Mouse (Mus musculus): ENCODE measurements around the gene Cacng5. TPM values are rescaled to one million over a fixed set of nuclear protein-coding genes. Genes with fewer than 3 reads are reported as not detected.
A peak's percentile ranks its signal among the peaks of the same experiment; 100 is the strongest.

Gene Cacng5
- polyA plus RNA-seq, 1 experiment from 2014 or later = 14.3 TPM

GRCm38 (mm10) chr11:107865128-107865527 is 49.7 kb downstream of the Cacng5 start:
- 14% methylated on average over 7 of the region's 7 CpGs for WGBS
- Histone ChIP-seq H3K4me1 (ENCODE audit: control insufficient read depth, insufficient read depth, low read depth, low read length) (peaks cover 13% of the 10 kb centered on the region), H3K4me3 (ENCODE audit: low read length) (no peak overlapping the region), H3K4me2 (ENCODE audit: low read length) (no peak overlapping the region), H3K27ac (ENCODE audit: low read depth, low read length) (no peak overlapping the region), H3K9ac (ENCODE audit: low read depth, low read length) (no peak overlapping the region), H3K36me3 (ENCODE audit: control insufficient read depth, insufficient read depth, low read length) (no peaks in the 10 kb centered on the region), H3K9me3 (ENCODE audit: control insufficient read depth, low read length) (no peaks in the 10 kb centered on the region), H3K27me3 (replicated peaks; ENCODE audit: control insufficient read depth, insufficient read depth, low read length) (no peaks in the 10 kb centered on the region)
- ATAC-seq = 0 out of 2 replicates have a peak, but pooled peaks have one; percentile 35

GRCm38 (mm10) chr11:107864024-107864423 is 50.8 kb downstream of the Cacng5 start:
- WGBS = 2% methylated on average over 4 of the region's 4 CpGs
- no peak overlapping the region for H3K4me3 ChIP-seq (ENCODE audit: low read length)
- no peak overlapping the region for H3K4me2 ChIP-seq (ENCODE audit: low read length)
- H3K27ac ChIP-seq (ENCODE audit: low read depth, low read length) = no peak overlapping the region
- no peaks in the 10 kb centered on the region for H3K36me3 ChIP-seq (ENCODE audit: control insufficient read depth, insufficient read depth, low read length)
- no peaks in the 10 kb centered on the region for H3K27me3 ChIP-seq (replicated peaks; ENCODE audit: control insufficient read depth, insufficient read depth, low read length)
- ATAC-seq = no peak
- no peak overlapping the region for H3K9ac ChIP-seq (ENCODE audit: low read depth, low read length)
- no peaks in the 10 kb centered on the region for H3K9me3 ChIP-seq (ENCODE audit: control insufficient read depth, low read length)
- H3K4me1 ChIP-seq (ENCODE audit: control insufficient read depth, insufficient read depth, low read depth, low read length) = peaks cover 13% of the 10 kb centered on the region

GRCm38 (mm10) chr11:107861738-107862137 is 53.1 kb downstream of the Cacng5 start:
- Histone ChIP-seq H3K9me3 (ENCODE audit: control insufficient read depth, low read length) (no peaks in the 10 kb centered on the region), H3K4me3 (ENCODE audit: low read length) (no peak overlapping the region), H3K9ac (ENCODE audit: low read depth, low read length) (no peak overlapping the region), H3K4me2 (ENCODE audit: low read length) (no peak overlapping the region), H3K4me1 (ENCODE audit: control insufficient read depth, insufficient read depth, low read depth, low read length) (peaks cover 8% of the 10 kb centered on the region; the same call in 1 of the 2 replicates), H3K27ac (ENCODE audit: low read depth, low read length) (no peak overlapping the region), H3K27me3 (replicated peaks; ENCODE audit: control insufficient read depth, insufficient read depth, low read length) (no peaks in the 10 kb centered on the region), H3K36me3 (ENCODE audit: control insufficient read depth, insufficient read depth, low read length) (no peaks in the 10 kb centered on the region)
- 0 out of 2 replicates have a peak, but pooled peaks have one; percentile 38 for ATAC-seq
- WGBS = 57% methylated on average over 5 of the region's 5 CpGs

GRCm38 (mm10) chr11:107859871-107860270 is 55.0 kb downstream of the Cacng5 start:
- no peak overlapping the region for H3K27ac ChIP-seq (ENCODE audit: low read depth, low read length)
- no peak overlapping the region for H3K4me2 ChIP-seq (ENCODE audit: low read length)
- no peak overlapping the region for H3K4me3 ChIP-seq (ENCODE audit: low read length)
- H3K4me1 ChIP-seq (ENCODE audit: control insufficient read depth, insufficient read depth, low read depth, low read length) = peaks cover 8% of the 10 kb centered on the region; the same call in 1 of the 2 replicates
- 98% methylated on average over 4 of the region's 4 CpGs for WGBS
- ATAC-seq = no peak
- H3K9ac ChIP-seq (ENCODE audit: low read depth, low read length) = no peak overlapping the region
- H3K9me3 ChIP-seq (ENCODE audit: control insufficient read depth, low read length) = no peaks in the 10 kb centered on the region
- no peaks in the 10 kb centered on the region for H3K36me3 ChIP-seq (ENCODE audit: control insufficient read depth, insufficient read depth, low read length)
- no peaks in the 10 kb centered on the region for H3K27me3 ChIP-seq (replicated peaks; ENCODE audit: control insufficient read depth, insufficient read depth, low read length)

- Histone ChIP-seq H3K4me3 (ENCODE audit: low read length) (no peak overlapping the region), H3K27me3 (replicated peaks; ENCODE audit: control insufficient read depth, insufficient read depth, low read length) (no peaks in the 10 kb centered on the region), H3K9ac (ENCODE audit: low read depth, low read length) (no peak overlapping the region), H3K4me1 (ENCODE audit: control insufficient read depth, insufficient read depth, low read depth, low read length) (peaks cover 8% of the 10 kb centered on the region; the same call in 1 of the 2 replicates), H3K36me3 (ENCODE audit: control insufficient read depth, insufficient read depth, low read length) (no peaks in the 10 kb centered on the region), H3K9me3 (ENCODE audit: control insufficient read depth, low read length) (no peaks in the 10 kb centered on the region), H3K4me2 (ENCODE audit: low read length) (no peak overlapping the region), H3K27ac (ENCODE audit: low read depth, low read length) (no peak overlapping the region)
- WGBS = 21% methylated on average over 7 of the region's 7 CpGs
- no peak for ATAC-seq
Measured at GRCm38 (mm10) chr11:107859288-107859687, 55.6 kb downstream of the Cacng5 start.

- WGBS = 23% methylated on average over 1 of the region's 1 CpGs
- Histone ChIP-seq H3K4me3 (ENCODE audit: low read length) (no peak overlapping the region), H3K4me1 (ENCODE audit: control insufficient read depth, insufficient read depth, low read depth, low read length) (peaks cover 9% of the 10 kb centered on the region; the same call in 1 of the 2 replicates), H3K9ac (ENCODE audit: low read depth, low read length) (no peak overlapping the region), H3K36me3 (ENCODE audit: control insufficient read depth, insufficient read depth, low read length) (no peaks in the 10 kb centered on the region), H3K4me2 (ENCODE audit: low read length) (no peak overlapping the region), H3K27ac (ENCODE audit: low read depth, low read length) (no peak overlapping the region), H3K9me3 (ENCODE audit: control insufficient read depth, low read length) (no peaks in the 10 kb centered on the region), H3K27me3 (replicated peaks; ENCODE audit: control insufficient read depth, insufficient read depth, low read length) (no peaks in the 10 kb centered on the region)
- ATAC-seq = no peak
Measured at GRCm38 (mm10) chr11:107853088-107853487, 61.8 kb downstream of the Cacng5 start.

- WGBS = 32% methylated on average over 10 of the region's 10 CpGs
Measured at GRCm38 (mm10) chr11:107849621-107850020, 65.2 kb downstream of the Cacng5 start.

GRCm38 (mm10) chr11:107844175-107844574 is 70.7 kb downstream of the Cacng5 start:
- Histone ChIP-seq H3K27ac (ENCODE audit: low read depth, low read length) (no peak overlapping the region), H3K4me1 (ENCODE audit: control insufficient read depth, insufficient read depth, low read depth, low read length) (no peaks in the 10 kb centered on the region), H3K36me3 (ENCODE audit: control insufficient read depth, insufficient read depth, low read length) (no peaks in the 10 kb centered on the region), H3K4me2 (ENCODE audit: low read length) (no peak overlapping the region), H3K4me3 (ENCODE audit: low read length) (no peak overlapping the region), H3K27me3 (replicated peaks; ENCODE audit: control insufficient read depth, insufficient read depth, low read length) (no peaks in the 10 kb centered on the region), H3K9me3 (ENCODE audit: control insufficient read depth, low read length) (no peaks in the 10 kb centered on the region), H3K9ac (ENCODE audit: low read depth, low read length) (no peak overlapping the region)
- ATAC-seq = no peak
- WGBS = 92% methylated on average over 1 of the region's 1 CpGs

More at GRCm38 (mm10) chr11:107849621-107850020, 65.2 kb downstream of the Cacng5 start:
- ATAC-seq = peak; percentile 56; the same call in 1 of the 2 replicates
- H3K27me3 ChIP-seq (replicated peaks; ENCODE audit: control insufficient read depth, insufficient read depth, low read length) = no peaks in the 10 kb centered on the region
- H3K4me3 ChIP-seq (ENCODE audit: low read length) = no peak overlapping the region
- no peak overlapping the region for H3K9ac ChIP-seq (ENCODE audit: low read depth, low read length)
- no peak overlapping the region for H3K27ac ChIP-seq (ENCODE audit: low read depth, low read length)
- peak overlapping the region; percentile 13; the same call in 1 of the 2 replicates for H3K4me2 ChIP-seq (ENCODE audit: low read length)
- no peaks in the 10 kb centered on the region for H3K9me3 ChIP-seq (ENCODE audit: control insufficient read depth, low read length)
- no peaks in the 10 kb centered on the region for H3K36me3 ChIP-seq (ENCODE audit: control insufficient read depth, insufficient read depth, low read length)
- H3K4me1 ChIP-seq (ENCODE audit: control insufficient read depth, insufficient read depth, low read depth, low read length) = peaks cover 9% of the 10 kb centered on the region; the same call in 1 of the 2 replicates

GRCm38 (mm10) chr11:107833351-107834040 is 81.4 kb downstream of the Cacng5 start:
- H3K9ac ChIP-seq (ENCODE audit: low read depth, low read length) = no peak overlapping the region
- H3K27ac ChIP-seq (ENCODE audit: low read depth, low read length) = no peak overlapping the region
- ATAC-seq = no peak
- WGBS = 53% methylated on average over 7 of the region's 7 CpGs
- H3K4me1 ChIP-seq (ENCODE audit: control insufficient read depth, insufficient read depth, low read depth, low read length) = no peaks in the 10 kb centered on the region
- H3K4me2 ChIP-seq (ENCODE audit: low read length) = no peak overlapping the region
- no peaks in the 10 kb centered on the region for H3K27me3 ChIP-seq (replicated peaks; ENCODE audit: control insufficient read depth, insufficient read depth, low read length)
- H3K36me3 ChIP-seq (ENCODE audit: control insufficient read depth, insufficient read depth, low read length) = no peaks in the 10 kb centered on the region
- H3K4me3 ChIP-seq (ENCODE audit: low read length) = no peak overlapping the region
- H3K9me3 ChIP-seq (ENCODE audit: control insufficient read depth, low read length) = no peaks in the 10 kb centered on the region
